Mouse (Mus musculus) kidney, adult 9 months (tissue): ENCODE data around the gene Strn4.

Experiments used
- DNase-seq: peaks from one replicate; pipeline ENCODE4 v3.0.0; 2022

Strn4 gene

DNA sequence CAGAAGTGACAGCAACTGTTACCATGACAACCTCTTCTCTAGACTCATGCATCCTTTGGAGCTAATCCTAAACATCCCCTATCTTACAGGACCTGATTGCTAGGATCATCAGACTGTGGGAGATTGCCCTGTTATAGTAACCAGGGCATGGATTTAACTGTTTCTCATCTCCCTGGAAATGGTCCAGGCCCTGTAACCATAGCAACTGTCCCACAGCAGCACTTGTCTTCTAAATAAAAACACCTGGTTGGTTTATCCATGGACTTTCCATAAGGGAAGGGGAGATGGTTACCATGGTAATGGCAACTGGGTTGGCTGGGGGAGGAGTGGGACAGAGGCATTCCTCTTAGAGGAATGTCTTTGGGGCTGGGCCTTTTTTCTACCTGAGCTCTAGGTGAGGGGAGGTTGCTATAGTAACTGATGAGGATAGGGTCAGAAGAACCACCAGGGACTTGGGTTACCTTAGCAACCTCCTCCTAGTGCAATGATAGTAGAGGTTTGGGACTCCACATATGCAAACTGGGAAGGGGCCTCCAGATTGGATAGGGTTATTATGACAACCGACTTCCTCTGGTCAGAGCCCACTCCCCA lies at the start of gene Strn4:
Gene Strn4 (plus strand): TSS at position 539 of the 591 bp plus-strand sequence.
- DNase-seq: no peak

DNA sequence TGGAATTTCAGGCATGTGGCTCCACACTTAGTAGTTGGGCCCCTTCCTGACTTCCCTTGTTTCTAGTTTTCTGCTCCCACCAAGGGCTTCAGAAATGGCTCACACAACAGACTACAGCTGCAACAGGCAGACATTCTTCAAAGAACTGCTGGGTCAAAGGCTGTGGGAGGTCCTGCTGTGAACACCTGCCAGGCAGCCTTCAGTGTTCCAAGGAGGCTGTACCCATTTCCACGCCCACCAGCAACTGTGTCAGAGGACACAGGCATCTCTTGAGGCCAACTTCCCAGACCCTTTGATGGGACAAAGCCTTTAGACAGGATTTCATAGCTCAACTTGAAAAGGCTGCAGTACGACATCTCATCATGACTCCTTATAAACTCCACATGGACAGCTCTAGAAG lies 49.2 kb upstream of the Strn4 start:
- DNase-seq: no peak

DNA sequence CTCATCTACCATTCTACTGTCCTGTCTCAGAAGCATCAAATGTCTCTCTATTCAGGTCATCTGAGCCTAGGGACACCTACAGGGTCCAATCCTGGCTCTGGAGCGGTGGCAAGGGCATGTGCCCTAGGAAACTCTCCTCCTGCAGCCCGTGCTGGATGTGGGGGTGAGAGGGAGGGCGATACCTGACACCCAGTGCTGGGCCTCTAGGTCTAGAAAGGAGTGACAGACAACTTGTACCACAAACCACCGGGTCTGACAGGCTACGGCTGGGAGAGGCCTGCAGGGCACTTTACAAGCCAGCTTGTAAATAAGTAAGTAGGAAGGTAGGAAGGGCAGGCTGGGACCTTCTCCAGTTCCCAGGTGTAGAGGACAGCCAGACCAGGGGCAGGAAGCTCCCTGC lies 39.8 kb upstream of the Strn4 start:
- peak; percentile 49 for DNase-seq

DNA sequence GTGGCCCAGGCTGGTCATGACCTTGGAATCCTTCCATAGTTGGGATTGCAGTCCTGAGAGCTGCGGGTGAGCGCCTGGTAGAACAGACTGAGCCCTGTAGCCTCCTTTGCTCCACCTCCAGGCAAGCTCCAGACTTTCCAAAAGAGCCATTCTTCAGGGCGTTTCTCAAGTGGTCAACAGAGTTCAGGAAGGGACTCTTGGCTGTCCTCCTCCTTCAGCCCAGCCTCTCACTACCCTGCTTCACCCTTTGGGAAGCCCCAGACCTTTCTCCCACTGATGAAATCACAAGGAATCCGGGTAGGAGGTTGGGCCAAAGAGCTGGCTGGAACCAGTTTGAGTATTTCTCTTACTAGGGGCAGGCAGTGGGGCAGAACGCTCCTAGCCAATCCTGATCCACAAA lies 35.6 kb upstream of the Strn4 start:
- peak; percentile 72 for DNase-seq

GRCm38 (mm10) chr7:16780825-16781554 lies 34.7 kb upstream of the Strn4 start, which contains the start of gene Slc1a5:
Gene Slc1a5, plus strand, starts transcription at chr7:16781340.
- peak; percentile 96 for DNase-seq

GRCm38 (mm10) chr7:16781555-16781815 lies 34.2 kb upstream of the Strn4 start:
- no peak for DNase-seq

GRCm38 (mm10) chr7:16781816-16782554 lies 33.7 kb upstream of the Strn4 start:
- no peak for DNase-seq

- DNase-seq: no peak
Observed at GRCm38 (mm10) chr7:16782555-16783125, 33.0 kb upstream of the Strn4 start.

DNA sequence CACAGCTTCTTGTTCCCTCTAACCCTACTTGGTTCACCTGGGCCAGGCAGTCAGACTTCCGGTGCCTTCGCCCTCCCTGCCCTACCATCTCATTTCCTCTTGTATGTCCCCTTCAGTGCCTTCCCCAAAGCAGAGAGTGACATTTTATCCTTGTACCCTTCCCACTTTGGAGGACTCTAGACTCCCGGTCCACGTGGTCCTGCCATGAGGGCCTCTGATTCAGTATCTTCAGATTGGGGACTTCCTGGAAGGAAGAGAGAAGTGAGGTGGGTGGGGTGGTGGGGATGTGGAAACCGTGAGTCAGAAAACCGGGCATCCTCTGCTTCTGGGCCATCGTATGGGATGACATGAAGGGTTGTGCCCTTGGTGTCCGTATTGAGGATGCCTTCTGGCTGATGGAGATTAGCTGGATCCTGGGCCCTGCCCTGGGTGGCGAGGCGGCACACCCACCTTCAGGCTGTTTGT lies 32.4 kb upstream of the Strn4 start:
- DNase-seq: peak; percentile 22

- DNase-seq: peak; percentile 87
Observed at GRCm38 (mm10) chr7:16783758-16784415, 31.8 kb upstream of the Strn4 start.

DNA sequence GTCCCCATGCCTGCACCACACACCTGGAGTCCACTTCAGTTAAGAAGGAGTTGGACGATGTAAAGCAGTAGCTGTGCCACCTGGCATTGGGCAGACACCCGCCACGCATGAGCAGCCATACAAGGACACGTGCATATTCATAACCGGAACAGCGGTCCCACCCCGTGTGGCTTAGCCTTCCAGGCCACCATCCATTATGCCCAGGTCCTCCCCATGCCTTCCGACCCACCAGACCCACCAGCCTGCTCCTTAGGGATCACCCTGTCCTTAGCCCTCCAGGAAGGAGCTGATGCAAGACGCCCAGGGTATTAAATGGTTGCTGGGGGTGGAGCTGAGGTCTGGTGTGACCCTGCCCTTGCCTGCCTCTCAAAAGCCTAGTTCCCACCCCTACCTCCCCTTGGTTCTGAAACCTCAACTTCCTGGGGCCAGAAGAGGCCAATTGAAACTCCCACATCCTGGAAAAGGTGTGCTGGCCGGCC lies 31.2 kb upstream of the Strn4 start:
- DNase-seq: peak; percentile 72

DNA sequence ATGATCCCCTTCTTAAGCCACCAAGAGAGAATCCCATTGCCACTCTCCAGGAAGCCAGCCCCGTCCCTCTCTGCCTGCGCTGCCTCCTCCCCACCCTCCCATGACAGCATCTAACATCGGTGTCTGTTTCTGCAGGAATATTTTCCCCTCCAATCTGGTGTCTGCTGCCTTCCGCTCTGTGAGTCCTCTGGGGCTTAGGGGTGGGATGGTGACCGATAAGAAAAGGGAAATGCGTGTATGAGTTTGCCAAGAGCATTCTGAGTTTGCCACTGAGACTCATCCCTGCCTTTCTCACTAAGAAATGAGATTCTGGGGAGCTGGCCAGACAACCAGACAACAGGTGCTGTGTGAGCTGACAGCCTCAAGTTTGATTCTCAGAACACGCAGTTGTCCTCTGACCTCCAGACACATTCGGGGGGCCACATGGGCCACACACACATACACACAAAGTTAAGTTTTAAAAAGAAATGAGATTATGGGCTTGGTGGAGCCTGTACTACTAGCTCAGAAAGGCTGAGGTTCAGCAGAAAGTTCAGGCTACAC lies 30.1 kb upstream of the Strn4 start:
- no peak for DNase-seq

GRCm38 (mm10) chr7:16792316-16792715 lies 23.4 kb upstream of the Strn4 start:
- DNase-seq: no peak

DNA sequence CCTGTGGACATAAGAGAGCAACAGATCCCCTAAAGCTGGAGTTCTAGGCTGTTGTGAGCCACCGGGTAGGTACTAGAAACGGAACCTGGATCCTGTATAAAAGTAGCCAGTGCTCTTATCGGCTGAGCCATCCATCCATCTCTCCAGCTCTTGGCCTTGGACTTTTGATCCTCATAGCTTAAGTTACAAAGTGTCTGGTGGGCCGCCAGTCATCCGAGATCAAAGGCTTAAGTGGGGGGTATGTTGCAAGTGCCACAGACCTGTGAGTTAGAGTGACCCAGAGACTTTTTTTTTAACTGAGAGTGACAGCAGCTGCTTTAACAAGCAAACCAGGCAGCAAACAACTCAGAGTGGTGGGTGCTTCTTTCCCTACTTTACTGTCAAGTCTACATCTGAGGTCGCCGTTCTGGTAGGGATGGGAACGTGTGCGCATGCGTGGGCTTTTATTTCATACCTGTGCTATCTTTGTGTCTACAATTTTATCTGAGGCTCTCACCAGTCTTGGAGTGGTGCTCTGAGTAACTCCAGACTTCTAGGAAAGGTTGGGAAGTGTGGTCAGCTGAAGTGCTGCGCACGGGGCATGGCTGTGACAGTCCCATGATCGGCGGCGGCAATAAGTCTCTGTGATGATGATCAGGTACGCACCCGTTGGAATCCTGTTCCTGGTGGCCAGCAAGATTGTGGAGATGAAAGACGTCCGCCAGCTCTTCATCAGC lies 22.5 kb upstream of the Strn4 start:
- DNase-seq: no peak

DNA sequence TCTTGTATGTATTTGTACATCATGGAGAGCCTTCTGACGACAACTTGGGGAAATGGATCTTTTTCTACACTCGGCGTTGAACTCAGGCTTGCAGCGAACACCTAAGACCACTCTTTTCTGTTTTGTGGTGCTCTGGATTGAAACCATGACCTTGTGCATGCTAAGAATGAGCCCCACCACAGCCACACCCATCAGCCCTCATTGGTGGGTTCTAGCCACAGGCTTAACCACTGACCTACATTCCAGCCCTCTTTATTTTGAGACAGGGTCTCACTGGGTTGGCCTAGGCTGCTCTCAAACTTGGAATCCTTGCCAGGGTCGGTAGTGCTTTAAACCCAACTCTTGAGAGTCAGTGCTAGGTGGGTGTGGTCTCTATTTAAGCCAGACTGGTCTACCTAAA lies 20.8 kb upstream of the Strn4 start:
- DNase-seq: no peak

GRCm38 (mm10) chr7:16804409-16805028 lies 11.2 kb upstream of the Strn4 start:
- DNase-seq: peak; percentile 33

GRCm38 (mm10) chr7:16807936-16808335 lies 7.8 kb upstream of the Strn4 start:
- DNase-seq: no peak

GRCm38 (mm10) chr7:16808647-16809046 lies 7.0 kb upstream of the Strn4 start:
- DNase-seq: no peak

GRCm38 (mm10) chr7:16809739-16810138 lies 6.0 kb upstream of the Strn4 start:
- peak; percentile 75 for DNase-seq

GRCm38 (mm10) chr7:16810399-16810919 lies 5.2 kb upstream of the Strn4 start:
- DNase-seq: no peak

GRCm38 (mm10) chr7:16810920-16811648 lies 4.6 kb upstream of the Strn4 start:
- no peak for DNase-seq
